Mouse (Mus musculus) embryonic facial prominence, embryonic 11.5 days (tissue): ENCODE data around the gene Ugt1a5. TPM values are rescaled to one million over a fixed set of nuclear protein-coding genes. Genes with fewer than 3 reads are reported as not detected.

ENCODE experiments used
- ATAC-seq: fragments of 200-750 bp; cut with Nextera tagmentation; replicated peaks from 2 replicates; pipeline ENCODE4 v1.8.0; 2017; ENCODE audit warnings: low read depth; ENCODE audit not compliant: insufficient number of reproducible peaks, low FRiP score, low TSS enrichment
- DNase-seq: peaks from one replicate; pipeline ENCODE4 v3.0.0-alpha.2; 2015; ENCODE audit warnings: low spot score
- H3K27ac ChIP-seq: fragments of 300-500 bp; sonication (generic); replicated peaks from 2 replicates; pipeline ENCODE4 v1.5.1; 2014; ENCODE audit warnings: mild to moderate bottlenecking, low read depth, low read length, control low read depth
- H3K27me3 ChIP-seq: fragments of 300-500 bp; sonication (generic); 2 replicates; pipeline ENCODE4 v1.6.1; 2014; ENCODE audit warnings: mild to moderate bottlenecking, low read length, moderate library complexity, mixed read lengths; ENCODE audit not compliant: control insufficient read depth, insufficient read depth
- H3K36me3 ChIP-seq: fragments of 300-500 bp; sonication (generic); replicated peaks from 2 replicates; pipeline ENCODE4 v1.6.1; 2014; ENCODE audit warnings: low read depth, mild to moderate bottlenecking, low read length, moderate library complexity, mixed read lengths; ENCODE audit not compliant: control insufficient read depth, insufficient read depth
- H3K4me1 ChIP-seq: fragments of 300-500 bp; sonication (generic); 2 replicates; pipeline ENCODE4 v1.6.1; 2014; ENCODE audit warnings: low read length, mixed read lengths; ENCODE audit not compliant: control insufficient read depth, insufficient read depth
- H3K4me2 ChIP-seq: fragments of 300-500 bp; sonication (generic); 2 replicates; pipeline ENCODE4 v1.6.1; 2014; ENCODE audit warnings: low read depth, mild to moderate bottlenecking, control low read depth, low read length, moderate library complexity
- H3K4me3 ChIP-seq: fragments of 300-500 bp; sonication (generic); 2 replicates; pipeline ENCODE4 v1.5.1; 2014; ENCODE audit warnings: low read depth, low read length, control low read depth
- H3K9ac ChIP-seq: fragments of 300-500 bp; sonication (generic); replicated peaks from 2 replicates; pipeline ENCODE4 v1.6.1; 2014; ENCODE audit warnings: mild to moderate bottlenecking, control low read depth, low read length
- H3K9me3 ChIP-seq: fragments of 300-500 bp; sonication (generic); replicated peaks from 2 replicates; pipeline ENCODE4 v1.6.1; 2016; ENCODE audit warnings: mild to moderate bottlenecking, low read length, inconsistent platforms, mixed read lengths; ENCODE audit not compliant: control insufficient read depth
- WGBS: fragments of 180-500 bp; shearing (Covaris S2); extraction: QIAGEN DNeasy Blood & Tissue Kit; methylation state at CpG from one replicate; pipeline ENCODE4 v1.1.7; 2014; 5-methylcytosine and 5-hydroxymethylcytosine counted together
- polyA plus RNA-seq: library from polyadenylated mRNA; unstranded; fragments of >200 nt; fragmentation: Nextera tagmentation; extraction: Ambion mirVana; gene quantifications from 2 replicates; pipeline ENCODE4 v1.2.1, GENCODE M21; 2014

The Ugt1a5 gene
- polyA plus RNA-seq, 1 experiment from 2014 or later, result not detected

- 78% methylated on average over 10 of the region's 10 CpGs for WGBS
- Histone ChIP-seq H3K9me3 (peaks cover 69% of the 10 kb centered on the region), H3K27me3 (no peaks in the 10 kb centered on the region), H3K4me1 (no peaks in the 10 kb centered on the region), H3K9ac (no peak overlapping the region), H3K4me2 (no peak overlapping the region), H3K36me3 (peaks cover 24% of the 10 kb centered on the region), H3K27ac (no peak overlapping the region), H3K4me3 (no peak overlapping the region)
- no peak for ATAC-seq
- DNase-seq, result no peak
These were observed 91.3 kb downstream of the Ugt1a5 start for GRCm38 (mm10) chr1:88256886-88257663.

GRCm38 (mm10) chr1:88257681-88258080 is 91.9 kb downstream of the Ugt1a5 start:
- H3K4me3 ChIP-seq, result no peak overlapping the region
- no peak overlapping the region for H3K27ac ChIP-seq
- H3K9ac ChIP-seq, result no peak overlapping the region
- peaks cover 30% of the 10 kb centered on the region for H3K36me3 ChIP-seq
- ATAC-seq (no peak), DNase-seq (no peak)
- whole genome bisulfite sequencing, result 80% methylated on average over 6 of the region's 6 CpGs
- no peaks in the 10 kb centered on the region for H3K27me3 ChIP-seq
- H3K4me2 ChIP-seq, result no peak overlapping the region
- peaks cover 63% of the 10 kb centered on the region for H3K9me3 ChIP-seq
- H3K4me1 ChIP-seq, result no peaks in the 10 kb centered on the region

DNA sequence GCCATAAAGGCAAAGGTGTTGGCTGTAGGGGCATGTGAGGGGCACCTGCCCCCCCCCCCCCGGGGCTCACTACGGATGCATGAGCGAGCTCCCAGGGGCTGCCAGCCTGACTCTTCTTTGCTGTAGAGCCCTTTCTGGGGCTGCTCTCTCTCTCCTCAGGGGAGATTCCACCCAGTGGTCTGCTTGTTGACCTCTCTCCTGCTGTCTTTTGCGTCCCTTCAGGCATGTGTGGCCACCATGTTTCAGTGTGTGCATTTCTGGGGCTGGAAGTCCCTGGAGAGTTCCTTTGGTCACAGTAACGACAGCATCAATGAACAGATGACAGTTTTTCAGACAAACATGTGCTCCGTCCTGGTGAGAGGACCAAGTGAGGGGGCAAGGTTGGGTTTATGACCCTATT is 92.5 kb downstream of the Ugt1a5 start:
- H3K4me1 ChIP-seq, result no peaks in the 10 kb centered on the region
- no peak overlapping the region for H3K4me3 ChIP-seq
- ATAC-seq (no peak), DNase-seq (no peak)
- WGBS, result 73% methylated on average over 6 of the region's 6 CpGs
- H3K9ac ChIP-seq, result no peak overlapping the region
- H3K27ac ChIP-seq, result no peak overlapping the region
- no peaks in the 10 kb centered on the region for H3K27me3 ChIP-seq
- peaks cover 37% of the 10 kb centered on the region for H3K36me3 ChIP-seq
- H3K9me3 ChIP-seq, result peaks cover 59% of the 10 kb centered on the region
- H3K4me2 ChIP-seq, result no peak overlapping the region

GRCm38 (mm10) chr1:88258881-88259642 is 93.2 kb downstream of the Ugt1a5 start:
- H3K36me3 ChIP-seq, result peaks cover 44% of the 10 kb centered on the region
- WGBS, result 81% methylated on average over 8 of the region's 8 CpGs
- 0 out of 2 replicates have a peak, but pooled peaks have one; percentile 2 for ATAC-seq
- peaks cover 52% of the 10 kb centered on the region for H3K9me3 ChIP-seq
- no peak overlapping the region for H3K4me2 ChIP-seq
- H3K4me3 ChIP-seq, result no peak overlapping the region
- DNase-seq, result no peak
- H3K9ac ChIP-seq, result no peak overlapping the region
- H3K27ac ChIP-seq, result no peak overlapping the region
- no peaks in the 10 kb centered on the region for H3K27me3 ChIP-seq
- H3K4me1 ChIP-seq, result no peaks in the 10 kb centered on the region

DNA sequence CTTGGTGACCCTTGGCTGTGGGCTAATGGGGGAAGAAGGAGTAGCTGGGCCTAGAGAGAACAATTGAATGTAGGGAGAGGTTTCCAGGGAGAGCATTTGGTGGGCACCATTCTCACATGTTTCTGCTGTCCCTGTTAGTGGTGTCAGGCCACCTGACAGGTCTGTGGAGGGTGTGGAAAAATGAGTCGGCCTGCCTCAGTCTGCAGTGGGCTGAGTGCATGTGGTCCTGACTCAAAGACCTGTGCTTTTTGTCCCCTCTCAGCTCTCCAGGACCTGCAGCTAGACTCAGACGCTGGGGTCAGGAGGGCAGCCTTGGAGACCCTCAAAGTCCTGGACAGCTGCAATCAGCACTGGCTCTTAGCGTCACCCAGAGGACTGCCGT is 93.8 kb downstream of the Ugt1a5 start:
- DNase-seq (no peak), ATAC-seq (0 out of 2 replicates have a peak, but pooled peaks have one; percentile 1)
- Histone ChIP-seq H3K4me2 (no peak overlapping the region), H3K9ac (no peak overlapping the region), H3K27ac (no peak overlapping the region), H3K4me3 (no peak overlapping the region), H3K27me3 (no peaks in the 10 kb centered on the region), H3K36me3 (peaks cover 49% of the 10 kb centered on the region), H3K9me3 (peaks cover 46% of the 10 kb centered on the region), H3K4me1 (no peaks in the 10 kb centered on the region)
- 77% methylated on average over 4 of the region's 4 CpGs for WGBS

- Histone ChIP-seq H3K27ac (no peak overlapping the region), H3K9ac (no peak overlapping the region), H3K4me3 (no peak overlapping the region), H3K4me1 (no peaks in the 10 kb centered on the region), H3K4me2 (no peak overlapping the region), H3K9me3 (peaks cover 42% of the 10 kb centered on the region), H3K27me3 (no peaks in the 10 kb centered on the region), H3K36me3 (peaks cover 54% of the 10 kb centered on the region)
- 79% methylated on average over 6 of the region's 6 CpGs for WGBS
- DNase-seq, result no peak
- ATAC-seq, result peak; percentile 1; the same call in 1 of the 2 replicates
These were observed 94.3 kb downstream of the Ugt1a5 start for GRCm38 (mm10) chr1:88260114-88260513.

DNA sequence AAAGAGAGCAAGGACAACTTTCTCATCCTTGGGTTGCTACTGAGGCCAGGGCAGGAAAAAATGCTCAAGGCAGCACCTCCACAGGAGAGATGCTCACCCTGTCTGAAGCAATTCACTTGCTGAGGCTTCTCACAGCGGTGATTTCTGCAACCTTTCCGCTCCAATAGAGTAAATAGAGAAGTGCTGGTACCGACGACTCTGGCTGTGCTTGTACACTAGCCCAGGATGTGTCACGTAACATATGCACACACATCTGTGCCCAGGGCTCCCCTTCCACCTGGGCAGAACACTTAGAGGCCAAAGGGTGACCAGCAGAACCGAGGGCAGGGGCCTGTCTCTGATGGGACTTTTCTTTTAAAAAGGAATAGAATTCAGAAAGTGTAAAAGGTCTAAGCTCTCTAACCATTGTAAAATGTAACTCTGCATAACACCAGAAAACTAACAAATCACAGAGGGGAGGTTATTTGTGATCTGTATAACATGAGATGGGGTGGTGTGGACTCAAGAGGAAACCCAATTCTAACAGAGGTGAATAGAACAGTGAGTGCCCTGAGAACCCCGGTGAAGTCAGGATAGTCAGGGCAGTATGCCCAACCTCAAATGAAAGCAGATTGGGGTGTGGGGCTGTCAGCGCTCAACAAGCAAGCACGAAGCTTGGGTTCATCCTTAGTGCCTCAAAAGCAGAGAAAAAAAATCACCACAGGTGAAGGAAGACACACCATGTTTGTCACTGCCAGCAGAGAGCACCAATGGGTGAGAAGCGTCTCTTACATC is 95.0 kb downstream of the Ugt1a5 start:
- H3K27me3 ChIP-seq, result no peaks in the 10 kb centered on the region
- DNase-seq, result no peak
- peaks cover 61% of the 10 kb centered on the region for H3K36me3 ChIP-seq
- no peak for ATAC-seq
- H3K4me1 ChIP-seq, result no peaks in the 10 kb centered on the region
- no peak overlapping the region for H3K4me3 ChIP-seq
- WGBS, result 83% methylated on average over 10 of the region's 10 CpGs
- peaks cover 35% of the 10 kb centered on the region for H3K9me3 ChIP-seq
- H3K9ac ChIP-seq, result no peak overlapping the region
- no peak overlapping the region for H3K4me2 ChIP-seq
- H3K27ac ChIP-seq, result no peak overlapping the region
